Mouse (Mus musculus) heart, embryonic 11.5 days (tissue): ENCODE measurements around the gene Ptpn1. TPM values are rescaled to one million over a fixed set of nuclear protein-coding genes. Genes with fewer than 3 reads are reported as not detected.

Source experiments
- ATAC-seq: fragments of 200-750 bp; cut with Nextera tagmentation; replicated peaks from 2 replicates; pipeline ENCODE4 v1.8.0; 2017; ENCODE audit warnings: moderate library complexity; ENCODE audit not compliant: insufficient number of reproducible peaks, low FRiP score, low TSS enrichment
- H3K27ac ChIP-seq: fragments of 300-500 bp; sonication (generic); 2 replicates; pipeline ENCODE4 v1.5.1; 2014; ENCODE audit warnings: mild to moderate bottlenecking, low read depth, low read length
- H3K27me3 ChIP-seq: fragments of 300-500 bp; sonication (generic); 2 replicates; pipeline ENCODE4 v1.6.1; 2014; ENCODE audit warnings: mild to moderate bottlenecking, low read length, mixed read lengths; ENCODE audit not compliant: control insufficient read depth, insufficient read depth
- H3K36me3 ChIP-seq: fragments of 300-500 bp; sonication (generic); 2 replicates; pipeline ENCODE4 v1.6.1; 2014; ENCODE audit warnings: mild to moderate bottlenecking, low read length, moderate library complexity, mixed read lengths; ENCODE audit not compliant: control insufficient read depth, insufficient read depth
- H3K4me1 ChIP-seq: fragments of 300-500 bp; sonication (generic); 2 replicates; pipeline ENCODE4 v1.6.1; 2014; ENCODE audit warnings: low read length; ENCODE audit not compliant: control insufficient read depth, insufficient read depth
- H3K4me2 ChIP-seq: fragments of 300-500 bp; sonication (generic); 2 replicates; pipeline ENCODE4 v1.6.1; 2014; ENCODE audit warnings: mild to moderate bottlenecking, moderate library complexity
- H3K4me3 ChIP-seq: fragments of 300-500 bp; sonication (generic); 2 replicates; pipeline ENCODE4 v1.5.1; 2014; ENCODE audit warnings: low read depth, low read length
- H3K9ac ChIP-seq: fragments of 300-500 bp; sonication (generic); 2 replicates; pipeline ENCODE4 v1.6.1; 2014; ENCODE audit warnings: mild to moderate bottlenecking, low read depth, low read length, moderate library complexity
- H3K9me3 ChIP-seq: fragments of 300-500 bp; sonication (generic); replicated peaks from 2 replicates; pipeline ENCODE4 v1.6.1; 2016; ENCODE audit warnings: low read length; ENCODE audit not compliant: control insufficient read depth
- WGBS: fragments of 180-500 bp; shearing (Covaris S2); extraction: QIAGEN DNeasy Blood & Tissue Kit; methylation state at CpG from one replicate; pipeline ENCODE4 v1.1.7; 2014; ENCODE audit not compliant: insufficient replicate concordance; 5-methylcytosine and 5-hydroxymethylcytosine counted together
- polyA plus RNA-seq: library from polyadenylated mRNA; unstranded; fragments of >200 nt; fragmentation: Nextera tagmentation; extraction: Ambion mirVana; gene quantifications from 2 replicates; pipeline ENCODE4 v1.2.1, GENCODE M21; 2014

Ptpn1 gene
- polyA plus RNA-seq, 1 experiment from 2014 or later: 46.7 TPM

- H3K27ac ChIP-seq: no peak overlapping the region
- WGBS: 79% methylated on average over 5 of the region's 5 CpGs
- no peak overlapping the region for H3K4me2 ChIP-seq
- H3K9me3 ChIP-seq: no peaks in the 10 kb centered on the region
- no peaks in the 10 kb centered on the region for H3K27me3 ChIP-seq
- no peak overlapping the region for H3K4me3 ChIP-seq
- H3K4me1 ChIP-seq: peaks cover 66% of the 10 kb centered on the region
- H3K9ac ChIP-seq: peak overlapping the region; percentile 43; the same call in 1 of the 2 replicates
- no peak for ATAC-seq
- H3K36me3 ChIP-seq: no peaks in the 10 kb centered on the region
Measured at GRCm38 (mm10) chr2:167945451-167945850, 13.6 kb downstream of the Ptpn1 start.

- no peak overlapping the region for H3K27ac ChIP-seq
- H3K27me3 ChIP-seq: no peaks in the 10 kb centered on the region
- no peaks in the 10 kb centered on the region for H3K36me3 ChIP-seq
- no peaks in the 10 kb centered on the region for H3K9me3 ChIP-seq
- H3K4me2 ChIP-seq: no peak overlapping the region
- no peak overlapping the region for H3K4me3 ChIP-seq
- H3K9ac ChIP-seq: no peak overlapping the region
- 64% methylated on average over 3 of the region's 3 CpGs for WGBS
- H3K4me1 ChIP-seq: peaks cover 48% of the 10 kb centered on the region
- ATAC-seq: no peak
Measured at GRCm38 (mm10) chr2:167947251-167947650, 15.4 kb downstream of the Ptpn1 start.

GRCm38 (mm10) chr2:167948047-167948446 is 16.2 kb downstream of the Ptpn1 start:
- no peaks in the 10 kb centered on the region for H3K27me3 ChIP-seq
- peaks cover 40% of the 10 kb centered on the region for H3K4me1 ChIP-seq
- no peak overlapping the region for H3K4me3 ChIP-seq
- H3K36me3 ChIP-seq: no peaks in the 10 kb centered on the region
- H3K4me2 ChIP-seq: no peak overlapping the region
- H3K9ac ChIP-seq: peak overlapping the region; percentile 8; the same call in 1 of the 2 replicates
- WGBS: 82% methylated on average over 6 of the region's 6 CpGs
- H3K9me3 ChIP-seq: no peaks in the 10 kb centered on the region
- no peak overlapping the region for H3K27ac ChIP-seq
- ATAC-seq: no peak

- no peak for ATAC-seq
- H3K36me3 ChIP-seq: no peaks in the 10 kb centered on the region
- no peak overlapping the region for H3K4me2 ChIP-seq
- WGBS: 74% methylated on average over 13 of the region's 13 CpGs
- H3K4me3 ChIP-seq: no peak overlapping the region
- no peaks in the 10 kb centered on the region for H3K9me3 ChIP-seq
- H3K27me3 ChIP-seq: no peaks in the 10 kb centered on the region
- H3K9ac ChIP-seq: no peak overlapping the region; the same call in 1 of the 2 replicates
- no peak overlapping the region for H3K27ac ChIP-seq
- H3K4me1 ChIP-seq: peaks cover 35% of the 10 kb centered on the region
Measured at GRCm38 (mm10) chr2:167948557-167948956, 16.7 kb downstream of the Ptpn1 start.

GRCm38 (mm10) chr2:167949250-167949649 is 17.4 kb downstream of the Ptpn1 start:
- Histone ChIP-seq H3K27ac (peak overlapping the region; percentile 52; the same call in 1 of the 2 replicates), H3K27me3 (no peaks in the 10 kb centered on the region), H3K9me3 (no peaks in the 10 kb centered on the region), H3K4me3 (no peak overlapping the region), H3K4me2 (no peak overlapping the region), H3K4me1 (peaks cover 36% of the 10 kb centered on the region), H3K36me3 (no peaks in the 10 kb centered on the region), H3K9ac (peak overlapping the region; percentile 46; the same call in 1 of the 2 replicates)
- no peak for ATAC-seq
- 57% methylated on average over 6 of the region's 6 CpGs for WGBS

- 67% methylated on average over 2 of the region's 2 CpGs for WGBS
- H3K27me3 ChIP-seq: no peaks in the 10 kb centered on the region
- no peak overlapping the region for H3K4me3 ChIP-seq
- no peak overlapping the region for H3K4me2 ChIP-seq
- peaks cover 36% of the 10 kb centered on the region for H3K4me1 ChIP-seq
- no peak for ATAC-seq
- peak overlapping the region; percentile 46; the same call in 1 of the 2 replicates for H3K9ac ChIP-seq
- H3K36me3 ChIP-seq: no peaks in the 10 kb centered on the region
- no peak overlapping the region; the same call in 1 of the 2 replicates for H3K27ac ChIP-seq
- H3K9me3 ChIP-seq: no peaks in the 10 kb centered on the region
Measured at GRCm38 (mm10) chr2:167949808-167950207, 18.0 kb downstream of the Ptpn1 start.

- Histone ChIP-seq H3K4me3 (no peak overlapping the region), H3K9me3 (no peaks in the 10 kb centered on the region), H3K36me3 (no peaks in the 10 kb centered on the region), H3K27me3 (no peaks in the 10 kb centered on the region), H3K9ac (no peak overlapping the region), H3K4me1 (peaks cover 28% of the 10 kb centered on the region), H3K27ac (no peak overlapping the region), H3K4me2 (no peak overlapping the region)
- WGBS: 85% methylated on average over 6 of the region's 6 CpGs
- ATAC-seq: no peak
Measured at GRCm38 (mm10) chr2:167950681-167951080, 18.8 kb downstream of the Ptpn1 start.

- no peak overlapping the region for H3K9ac ChIP-seq
- H3K4me1 ChIP-seq: peaks cover 26% of the 10 kb centered on the region
- no peaks in the 10 kb centered on the region for H3K27me3 ChIP-seq
- H3K27ac ChIP-seq: no peak overlapping the region
- no peak overlapping the region for H3K4me2 ChIP-seq
- ATAC-seq: no peak
- no peaks in the 10 kb centered on the region for H3K9me3 ChIP-seq
- H3K36me3 ChIP-seq: no peaks in the 10 kb centered on the region
- 79% methylated on average over 13 of the region's 13 CpGs for WGBS
- H3K4me3 ChIP-seq: no peak overlapping the region
Measured at GRCm38 (mm10) chr2:167951301-167952211, 19.7 kb downstream of the Ptpn1 start.
